Mouse (Mus musculus) yolk sac, embryonic 10.5 days (tissue): ENCODE data around the gene Npb.
"Not testable (repeated sequence)": the region's sequence is repeated elsewhere in the genome, so short reads cannot be mapped to it uniquely, and the experiment has no call there.

ENCODE experiments used
- DNase-seq: peaks from one replicate; pipeline ENCODE4 v3.0.0-alpha.2; 2017; ENCODE audit warnings: low spot score

Npb gene

DNA sequence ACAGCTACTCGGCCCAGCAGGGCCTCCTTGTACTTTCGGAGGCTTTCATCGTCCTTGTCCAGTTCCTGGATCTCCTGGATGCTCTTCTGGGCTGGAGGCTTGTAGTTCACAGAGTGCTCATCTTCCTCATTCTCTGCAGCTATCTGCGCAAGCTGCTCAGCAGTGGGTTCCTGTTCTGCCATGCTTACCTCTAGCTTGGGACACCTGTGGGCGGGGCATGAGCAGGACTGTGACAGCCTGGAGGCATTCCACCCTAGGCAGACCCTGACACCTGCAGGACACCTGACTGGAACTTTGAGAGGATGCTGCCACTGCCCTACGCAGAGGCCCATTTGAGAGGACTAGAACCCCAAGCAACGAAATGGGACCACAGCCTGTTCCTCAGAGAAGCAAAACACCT is 28.1 kb upstream of the Npb start:
- peak; percentile 56 for DNase-seq

DNA sequence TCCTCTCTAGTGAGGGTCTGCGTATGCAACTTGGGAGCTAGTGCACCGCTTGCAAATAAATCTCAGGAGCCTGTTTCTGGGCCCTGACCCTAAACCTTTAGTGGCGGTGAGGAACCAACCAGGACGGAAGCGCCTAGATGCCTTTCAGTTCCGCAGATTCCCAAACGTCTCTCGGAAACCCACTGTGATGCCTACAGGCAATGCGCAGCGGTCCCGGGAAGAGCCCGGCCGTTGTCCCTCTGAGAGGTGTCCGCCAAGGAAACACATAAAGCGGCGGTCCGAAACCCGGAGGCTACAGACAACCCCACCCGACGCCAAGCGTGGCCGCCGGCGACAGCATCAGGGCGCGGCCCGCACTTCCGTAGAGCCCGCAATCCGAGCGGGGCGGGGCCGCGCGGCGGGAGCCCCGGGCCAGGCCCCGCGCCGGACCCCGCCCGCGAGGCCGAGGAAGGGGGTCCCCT is 27.4 kb upstream of the Npb start:
- no peak for DNase-seq

- DNase-seq: peak; percentile 86
Measured at GRCm38 (mm10) chr11:120581490-120582267, 26.6 kb upstream of the Npb start, which contains the start of gene Arhgdia. TSS of gene Arhgdia (minus strand) at chr11:120581624.

DNA sequence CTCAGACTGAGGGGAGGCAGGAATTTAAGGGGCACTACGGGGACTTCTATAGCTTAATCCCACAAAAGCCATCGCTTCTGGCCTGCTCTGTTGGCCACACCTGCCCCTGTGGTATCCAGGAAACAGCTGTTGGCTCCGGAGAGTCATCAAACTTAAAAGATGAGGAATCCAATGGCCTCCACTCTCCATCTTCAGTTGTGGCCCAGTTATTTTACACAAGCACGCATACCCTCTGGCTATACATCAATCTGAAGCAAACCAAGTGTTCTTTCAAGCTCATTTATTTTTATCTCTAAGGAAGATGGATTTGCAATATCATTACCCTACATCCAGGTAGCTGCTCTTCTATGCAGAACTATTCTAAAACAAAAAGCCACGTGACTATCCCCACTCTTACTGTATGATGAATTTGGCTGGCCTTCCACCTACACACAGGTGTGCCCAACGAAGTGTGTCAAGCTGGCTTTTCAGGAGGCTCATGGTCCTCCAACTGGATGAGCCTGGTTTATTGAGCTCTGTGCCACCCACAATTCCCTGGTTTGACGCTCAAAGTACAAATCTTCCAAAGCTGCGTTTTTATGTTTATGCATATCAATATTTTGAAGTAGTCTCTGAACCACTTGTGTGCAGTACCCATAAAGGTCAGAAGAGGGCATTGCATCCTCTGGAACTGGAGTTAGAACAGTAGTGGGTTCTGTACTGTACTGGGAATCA is 25.9 kb upstream of the Npb start:
- DNase-seq: no peak

DNA sequence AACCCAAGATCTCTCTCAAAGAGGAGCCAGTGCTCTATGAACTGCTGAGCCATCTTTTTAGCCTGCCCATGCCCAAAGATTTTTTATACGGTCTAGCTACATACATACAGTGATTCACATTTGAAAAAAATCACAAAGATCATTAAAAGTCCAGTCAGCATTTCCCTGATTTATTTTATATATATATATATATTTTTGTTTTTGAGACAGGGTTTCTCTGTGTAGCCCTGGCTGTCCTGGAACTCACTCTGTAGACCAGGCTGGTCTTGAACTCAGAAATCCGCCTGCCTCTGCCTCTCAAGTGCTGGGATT is 25.3 kb upstream of the Npb start:
- DNase-seq: not testable (repeated sequence)

- DNase-seq: no peak
Measured at GRCm38 (mm10) chr11:120583937-120584336, 24.3 kb upstream of the Npb start.

- DNase-seq: no peak
Measured at GRCm38 (mm10) chr11:120588531-120588930, 19.7 kb upstream of the Npb start.

- DNase-seq: peak; percentile 32
Measured at GRCm38 (mm10) chr11:120597240-120598235, 10.7 kb upstream of the Npb start.

GRCm38 (mm10) chr11:120598283-120598989 is 9.8 kb upstream of the Npb start, which contains the start of the genes Alyref and Anapc11:
TSS of gene Alyref (minus strand) at chr11:120598365.
TSS of gene Anapc11 (plus strand) at chr11:120598421.
- peak; percentile 94 for DNase-seq

DNA sequence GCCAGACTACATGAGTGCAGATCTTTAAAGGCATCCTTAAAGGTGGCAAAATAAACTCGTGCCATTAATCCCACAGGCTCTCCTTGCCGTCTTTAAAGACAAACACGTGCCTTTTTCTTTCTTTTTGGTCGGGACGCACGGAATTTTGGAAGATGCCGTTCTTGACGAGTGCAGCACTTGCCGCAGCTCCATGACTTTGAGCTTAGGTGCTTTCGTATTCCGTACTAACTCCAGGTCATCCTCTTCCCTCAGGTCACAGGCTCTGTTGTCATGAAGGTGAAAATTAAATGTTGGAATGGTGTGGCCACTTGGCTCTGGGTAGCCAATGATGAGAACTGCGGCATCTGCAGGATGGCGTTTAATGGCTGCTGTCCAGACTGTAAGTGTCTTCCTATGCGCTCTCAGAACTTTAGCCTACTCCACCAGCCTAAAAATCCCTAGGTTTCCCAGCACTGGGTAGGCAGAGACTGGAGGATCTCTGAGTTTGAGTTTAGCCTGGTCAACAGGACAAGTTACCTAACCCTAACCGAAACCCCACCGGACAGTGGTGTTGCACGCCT is 9.2 kb upstream of the Npb start:
- no peak for DNase-seq

DNA sequence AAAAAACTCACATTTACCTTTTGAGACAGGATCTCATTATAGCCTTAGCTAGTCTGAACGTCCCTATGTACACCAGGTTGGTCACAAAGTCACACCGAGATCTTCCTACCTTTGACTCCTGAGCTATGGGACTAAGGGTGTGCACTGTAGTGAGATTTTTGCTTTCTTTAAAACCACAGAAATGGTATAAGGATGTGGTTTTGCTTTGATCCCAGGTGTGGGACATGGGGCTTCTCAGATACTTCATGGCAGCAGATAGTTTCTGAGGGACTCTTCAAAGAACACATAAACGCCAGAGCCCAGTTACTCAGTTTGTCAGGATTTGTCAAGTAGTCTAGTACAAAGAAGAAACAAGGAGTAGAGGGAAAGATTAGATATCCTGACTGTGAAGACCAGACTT is 7.6 kb upstream of the Npb start:
- DNase-seq: no peak

DNA sequence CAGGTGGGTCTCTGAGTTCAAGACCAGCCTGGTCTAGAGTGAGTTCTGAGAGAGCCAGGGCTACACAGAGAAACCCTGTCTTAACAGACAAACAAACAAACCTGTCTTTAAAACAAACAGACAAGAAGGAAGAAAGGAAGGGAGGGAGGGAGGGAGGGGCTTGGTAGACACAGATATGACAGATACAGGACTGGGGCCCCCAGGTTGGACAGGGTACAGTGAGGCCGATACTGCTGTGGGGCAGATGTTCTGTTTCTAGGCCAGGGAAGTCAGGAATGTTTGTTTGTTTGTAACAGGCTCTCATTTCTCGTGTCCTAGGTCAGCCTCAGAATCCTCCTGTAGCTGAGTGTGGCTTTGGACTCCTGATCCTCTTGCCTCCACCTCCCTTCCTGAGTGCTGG is 4.7 kb upstream of the Npb start:
- DNase-seq: no peak

DNA sequence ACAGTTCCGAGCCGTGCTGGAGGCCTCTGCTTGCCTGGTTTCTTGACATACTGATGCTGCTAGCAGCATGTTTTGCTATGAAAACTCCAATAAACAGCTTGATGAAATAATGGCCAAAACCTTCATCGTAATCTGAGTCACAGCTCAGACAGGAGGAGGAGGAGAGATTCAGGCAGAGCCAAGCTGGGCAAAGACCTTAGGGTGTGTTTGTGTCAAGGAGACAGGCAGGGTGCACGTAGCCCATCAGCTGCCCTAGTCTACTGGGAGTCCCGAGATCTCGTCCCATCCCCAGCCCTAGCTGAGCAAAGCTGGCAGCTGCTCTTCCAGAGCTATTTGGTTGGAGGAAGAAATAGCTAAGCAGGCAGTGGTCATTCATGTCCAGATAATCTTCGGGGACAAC is 2.6 kb upstream of the Npb start:
- DNase-seq: no peak

- no peak for DNase-seq
Measured at GRCm38 (mm10) chr11:120606764-120607163, 1.5 kb upstream of the Npb start.

DNA sequence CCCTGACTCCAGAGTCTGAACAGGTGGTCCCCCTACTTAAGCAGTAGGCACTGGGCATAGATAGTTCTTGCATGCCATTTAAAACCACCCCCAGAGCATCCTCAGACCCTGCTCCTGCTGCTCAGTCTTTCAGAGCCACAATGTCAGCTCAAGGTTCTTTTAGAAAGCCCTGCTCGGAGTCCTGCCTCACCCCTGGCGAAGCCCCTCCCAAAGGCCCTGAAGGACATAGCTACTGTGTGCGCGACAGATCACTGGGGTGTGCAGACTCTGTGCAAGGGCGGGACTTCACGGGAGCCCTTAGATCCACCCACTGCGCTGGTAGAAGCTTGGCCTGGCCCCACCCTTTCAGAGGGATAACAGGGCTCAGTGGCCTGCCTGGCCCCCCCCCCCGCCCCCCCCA is 973 bp downstream of the Npb start:
- DNase-seq: no peak

DNA sequence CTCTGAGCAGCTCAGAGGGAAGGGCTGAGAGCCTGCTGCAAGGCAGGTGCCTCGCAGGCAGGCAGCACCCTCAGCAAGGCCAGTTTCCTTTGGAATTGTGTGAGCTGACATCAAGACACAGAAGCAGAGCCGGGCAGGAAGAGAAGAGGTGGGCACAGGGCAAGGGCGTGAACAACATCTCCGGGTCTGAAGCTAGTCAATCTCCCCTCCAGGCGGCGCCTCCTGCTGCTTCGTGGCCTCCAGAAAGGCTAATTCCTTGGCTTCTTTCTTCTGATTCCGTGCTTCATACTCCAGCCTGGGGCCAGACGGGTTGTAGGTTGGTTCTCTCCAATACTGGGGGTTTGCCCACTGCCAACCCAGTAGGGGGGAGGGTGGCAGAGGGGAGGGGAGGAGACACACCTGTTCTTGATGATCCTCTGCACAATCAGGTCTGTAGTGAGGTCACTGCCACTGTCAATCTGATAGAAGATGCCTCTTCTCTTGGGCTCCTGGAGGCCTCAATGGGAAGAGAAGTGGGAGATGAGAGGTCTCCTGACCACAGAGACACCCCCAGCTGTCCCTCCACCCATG is 2.3 kb downstream of the Npb start:
- DNase-seq: no peak

- DNase-seq: peak; percentile 61
Measured at GRCm38 (mm10) chr11:120612763-120613162, 4.5 kb downstream of the Npb start.

DNA sequence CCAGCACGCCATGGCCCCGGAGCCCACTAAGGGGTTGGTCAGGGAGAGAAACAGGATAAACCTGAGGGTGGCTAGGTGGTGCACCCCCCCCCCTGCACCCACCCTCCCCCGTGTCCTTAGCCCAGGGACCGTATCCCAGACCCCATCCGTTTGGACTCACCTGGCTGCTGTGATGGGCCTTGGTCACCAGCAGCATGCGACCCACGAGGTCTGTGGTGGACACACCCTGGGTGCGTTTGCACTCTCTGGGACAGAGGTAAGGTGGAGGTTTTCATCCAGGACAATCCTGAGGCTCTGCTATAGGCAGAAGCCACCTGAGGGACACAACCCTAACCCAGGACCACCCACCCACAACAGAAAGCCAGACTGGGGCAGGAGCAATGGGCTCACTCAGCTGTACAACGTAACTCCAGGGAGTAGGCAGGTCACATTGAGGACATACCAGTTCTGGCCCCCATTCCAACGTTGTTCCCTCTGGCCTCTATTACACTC is 5.2 kb downstream of the Npb start:
- no peak for DNase-seq

DNA sequence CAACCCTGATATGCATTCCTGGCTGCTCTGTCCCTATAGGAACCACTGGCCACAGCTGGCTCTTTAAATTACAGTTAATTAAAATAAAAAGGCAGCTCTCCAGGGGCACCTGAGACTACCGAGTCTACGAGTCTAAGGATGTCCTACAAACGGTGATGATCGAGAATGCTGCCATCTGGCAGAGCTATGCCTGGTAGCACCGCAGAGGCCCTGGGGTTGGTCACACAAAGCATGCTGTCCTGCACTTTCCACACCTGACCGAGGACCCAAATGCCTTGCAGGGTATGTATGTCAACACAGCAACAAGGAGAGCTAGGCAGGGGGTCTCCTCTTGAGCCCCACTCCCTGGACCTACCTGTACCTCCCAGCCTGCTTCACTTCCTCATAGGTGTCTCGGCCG is 5.7 kb downstream of the Npb start:
- DNase-seq: no peak

DNA sequence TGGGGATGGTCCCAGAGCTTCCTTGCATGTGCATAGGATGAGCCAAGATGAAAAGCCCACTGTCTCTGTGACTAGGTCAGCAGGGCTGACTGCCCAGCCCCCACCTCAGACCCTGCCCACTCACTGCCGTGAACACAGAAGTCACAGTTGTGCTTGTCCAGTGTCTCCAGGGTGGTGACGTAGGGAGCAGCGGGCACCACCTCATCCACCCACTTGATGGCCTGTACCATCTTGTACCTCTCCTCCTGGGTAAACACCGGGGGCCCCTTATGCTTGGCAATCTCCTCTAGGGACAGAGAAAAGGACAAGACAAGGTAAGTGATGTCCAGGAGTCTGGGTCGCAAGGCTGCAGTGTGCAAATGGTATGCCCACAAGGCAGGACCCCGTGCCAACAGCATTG is 6.9 kb downstream of the Npb start:
- no peak for DNase-seq
